Mouse (Mus musculus): ENCODE results near the gene Ap2s1.

DNA sequence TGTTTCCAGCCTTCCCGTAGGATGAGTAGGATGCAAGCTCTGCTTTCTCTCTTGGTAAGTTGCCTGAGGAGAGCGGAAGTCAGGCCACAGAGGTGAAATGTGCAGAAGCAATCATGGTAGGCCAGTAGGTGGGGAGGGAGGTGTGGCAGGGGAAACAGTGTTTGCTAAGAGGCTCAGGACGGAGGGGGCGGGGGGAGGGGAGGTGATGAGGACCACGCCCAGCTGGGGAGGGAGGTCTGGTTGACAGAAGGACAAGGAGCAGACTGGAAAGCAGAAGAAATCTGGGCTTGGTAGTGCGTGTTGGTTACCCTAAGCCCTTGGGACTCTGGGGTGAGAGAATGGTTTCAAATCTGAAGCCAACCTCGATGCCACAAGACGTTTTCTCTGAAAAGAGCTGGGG lies 22.1 kb downstream of the Ap2s1 start:
- TF ChIP-seq CTCF (IDR thresholded peaks at IDR 0.05; ENCODE audit: borderline replicate concordance, extremely low read depth, insufficient read depth, insufficient read length) (no peak), POLR2A (IDR thresholded peaks at IDR 0.05; ENCODE audit: borderline replicate concordance, extremely low read depth, insufficient read depth, insufficient read length, poor library complexity, severe bottlenecking) (no peak)

Measured in brain, embryonic 14.5 days (tissue).